Mouse (Mus musculus): Measurements from ENCODE around the gene Ucp2. TPM values are rescaled to one million over a fixed set of nuclear protein-coding genes. Genes with fewer than 3 reads are reported as not detected.
A peak's percentile ranks its signal among the peaks of the same experiment; 100 is the strongest.

The Ucp2 gene
- polyA plus RNA-seq, 1 experiment from 2014 or later: 814 TPM

GRCm38 (mm10) chr7:100508670-100509069 is 15.5 kb downstream of the Ucp2 start:
- 23% methylated on average over 3 of the region's 3 CpGs for WGBS (ENCODE audit: insufficient replicate concordance)
- Histone ChIP-seq H3K4me1 (peaks cover 16% of the 10 kb centered on the region), H3K36me3 (no peaks in the 10 kb centered on the region), H3K4me2 (no peak overlapping the region), H3K4me3 (no peak overlapping the region), H3K27ac (no peak overlapping the region), H3K9ac (no peak overlapping the region), H3K9me3 (replicated peaks) (no peaks in the 10 kb centered on the region), H3K27me3 (replicated peaks) (peaks cover 49% of the 10 kb centered on the region)
- no peak for ATAC-seq

- Histone ChIP-seq H3K9ac (no peak overlapping the region), H3K4me3 (no peak overlapping the region), H3K9me3 (replicated peaks) (no peaks in the 10 kb centered on the region), H3K27ac (no peak overlapping the region), H3K4me1 (0 out of 2 replicates have a peak, but pooled peaks cover 2% of the 10 kb centered on the region), H3K27me3 (replicated peaks) (peaks cover 62% of the 10 kb centered on the region), H3K4me2 (no peak overlapping the region), H3K36me3 (no peaks in the 10 kb centered on the region)
- ATAC-seq: no peak
- 53% methylated on average over 8 of the region's 8 CpGs for WGBS (ENCODE audit: insufficient replicate concordance)
These were observed 18.5 kb downstream of the Ucp2 start for GRCm38 (mm10) chr7:100511602-100512001.

GRCm38 (mm10) chr7:100514573-100514972 is 21.4 kb downstream of the Ucp2 start, which contains the start of gene Dnajb13:
Gene Dnajb13, minus strand, starts transcription at chr7:100514960.
- H3K4me2 ChIP-seq: no peak within 1 kb of the TSS
- no peaks in the 10 kb centered on the region for H3K9me3 ChIP-seq (replicated peaks)
- no peaks in the 10 kb centered on the region for H3K36me3 ChIP-seq
- peaks cover 49% of the 10 kb centered on the region for H3K27me3 ChIP-seq (replicated peaks)
- H3K27ac ChIP-seq: no peak within 1 kb of the TSS
- H3K4me3 ChIP-seq: no peak within 1 kb of the TSS
- WGBS (ENCODE audit: insufficient replicate concordance): 50% methylated on average over 11 of the region's 11 CpGs
- H3K9ac ChIP-seq: no peak within 1 kb of the TSS
- H3K4me1 ChIP-seq: no peaks in the 10 kb centered on the region
- ATAC-seq: no peak

- H3K9me3 ChIP-seq (replicated peaks): no peaks in the 10 kb centered on the region
- 48% methylated on average over 7 of the region's 7 CpGs for WGBS (ENCODE audit: insufficient replicate concordance)
- H3K4me1 ChIP-seq: no peaks in the 10 kb centered on the region
- H3K27ac ChIP-seq: no peak overlapping the region
- ATAC-seq: no peak
- H3K4me2 ChIP-seq: no peak overlapping the region
- no peaks in the 10 kb centered on the region for H3K27me3 ChIP-seq (replicated peaks)
- no peaks in the 10 kb centered on the region for H3K36me3 ChIP-seq
- H3K4me3 ChIP-seq: no peak overlapping the region
- H3K9ac ChIP-seq: no peak overlapping the region
These were observed 27.1 kb downstream of the Ucp2 start for GRCm38 (mm10) chr7:100520204-100520603.

- H3K4me2 ChIP-seq: no peak overlapping the region
- H3K4me1 ChIP-seq: no peaks in the 10 kb centered on the region
- H3K9ac ChIP-seq: no peak overlapping the region
- WGBS (ENCODE audit: insufficient replicate concordance): 21% methylated on average over 10 of the region's 10 CpGs
- no peak overlapping the region for H3K27ac ChIP-seq
- no peak for ATAC-seq
- no peaks in the 10 kb centered on the region for H3K36me3 ChIP-seq
- no peaks in the 10 kb centered on the region for H3K9me3 ChIP-seq (replicated peaks)
- no peak overlapping the region for H3K4me3 ChIP-seq
- H3K27me3 ChIP-seq (replicated peaks): no peaks in the 10 kb centered on the region
These were observed 27.6 kb downstream of the Ucp2 start for GRCm38 (mm10) chr7:100520663-100521285.

GRCm38 (mm10) chr7:100522222-100522621 is 29.1 kb downstream of the Ucp2 start:
- no peaks in the 10 kb centered on the region for H3K27me3 ChIP-seq (replicated peaks)
- no peak overlapping the region for H3K27ac ChIP-seq
- H3K4me2 ChIP-seq: no peak overlapping the region
- no peak overlapping the region for H3K4me3 ChIP-seq
- no peaks in the 10 kb centered on the region for H3K36me3 ChIP-seq
- no peak overlapping the region for H3K9ac ChIP-seq
- H3K4me1 ChIP-seq: no peaks in the 10 kb centered on the region
- H3K9me3 ChIP-seq (replicated peaks): no peaks in the 10 kb centered on the region
- 64% methylated on average over 3 of the region's 3 CpGs for WGBS (ENCODE audit: insufficient replicate concordance)
- ATAC-seq: no peak

GRCm38 (mm10) chr7:100524669-100525068 is 31.5 kb downstream of the Ucp2 start:
- Histone ChIP-seq H3K4me1 (no peaks in the 10 kb centered on the region), H3K27me3 (replicated peaks) (no peaks in the 10 kb centered on the region), H3K4me2 (no peak overlapping the region), H3K9me3 (replicated peaks) (no peaks in the 10 kb centered on the region), H3K9ac (no peak overlapping the region), H3K36me3 (no peaks in the 10 kb centered on the region), H3K27ac (no peak overlapping the region), H3K4me3 (no peak overlapping the region)
- WGBS (ENCODE audit: insufficient replicate concordance): 40% methylated on average over 8 of the region's 8 CpGs
- no peak for ATAC-seq

- Histone ChIP-seq H3K4me3 (no peak overlapping the region), H3K4me1 (peaks cover 8% of the 10 kb centered on the region; the same call in 1 of the 2 replicates), H3K36me3 (0 out of 2 replicates have a peak, but pooled peaks cover 4% of the 10 kb centered on the region), H3K4me2 (no peak overlapping the region), H3K9me3 (replicated peaks) (no peaks in the 10 kb centered on the region), H3K9ac (no peak overlapping the region), H3K27ac (no peak overlapping the region), H3K27me3 (replicated peaks) (no peaks in the 10 kb centered on the region)
- no peak for ATAC-seq
- WGBS (ENCODE audit: insufficient replicate concordance): 79% methylated on average over 5 of the region's 5 CpGs
These were observed 37.6 kb downstream of the Ucp2 start for GRCm38 (mm10) chr7:100530766-100531165.

GRCm38 (mm10) chr7:100533503-100533902 is 40.4 kb downstream of the Ucp2 start:
- H3K4me1 ChIP-seq: peaks cover 28% of the 10 kb centered on the region
- H3K27ac ChIP-seq: peak overlapping the region; percentile 76
- H3K9ac ChIP-seq: no peak overlapping the region
- 47% methylated on average over 2 of the region's 2 CpGs for WGBS (ENCODE audit: insufficient replicate concordance)
- H3K4me3 ChIP-seq: no peak overlapping the region
- H3K36me3 ChIP-seq: peaks cover 4% of the 10 kb centered on the region; the same call in 1 of the 2 replicates
- no peaks in the 10 kb centered on the region for H3K27me3 ChIP-seq (replicated peaks)
- peak overlapping the region; percentile 28 for H3K4me2 ChIP-seq
- no peak for ATAC-seq
- H3K9me3 ChIP-seq (replicated peaks): no peaks in the 10 kb centered on the region

GRCm38 (mm10) chr7:100534216-100534615 is 41.1 kb downstream of the Ucp2 start:
- Histone ChIP-seq H3K9ac (no peak overlapping the region), H3K4me3 (no peak overlapping the region), H3K27me3 (replicated peaks) (no peaks in the 10 kb centered on the region), H3K4me1 (peaks cover 28% of the 10 kb centered on the region), H3K36me3 (peaks cover 12% of the 10 kb centered on the region), H3K9me3 (replicated peaks) (no peaks in the 10 kb centered on the region), H3K4me2 (no peak overlapping the region), H3K27ac (no peak overlapping the region)
- 65% methylated on average over 3 of the region's 3 CpGs for WGBS (ENCODE audit: insufficient replicate concordance)
- no peak for ATAC-seq

GRCm38 (mm10) chr7:100535831-100536230 is 42.7 kb downstream of the Ucp2 start:
- WGBS (ENCODE audit: insufficient replicate concordance): 53% methylated on average over 2 of the region's 2 CpGs
- peak overlapping the region; percentile 73 for H3K4me3 ChIP-seq
- no peak for ATAC-seq
- peak overlapping the region; percentile 77; the same call in 1 of the 2 replicates for H3K9ac ChIP-seq
- peaks cover 22% of the 10 kb centered on the region for H3K36me3 ChIP-seq
- peaks cover 28% of the 10 kb centered on the region for H3K4me1 ChIP-seq
- H3K9me3 ChIP-seq (replicated peaks): no peaks in the 10 kb centered on the region
- H3K27me3 ChIP-seq (replicated peaks): no peaks in the 10 kb centered on the region
- H3K27ac ChIP-seq: no peak overlapping the region
- peak overlapping the region; percentile 79 for H3K4me2 ChIP-seq

GRCm38 (mm10) chr7:100536804-100537518 is 43.8 kb downstream of the Ucp2 start, which contains the start of gene Coa4:
Gene Coa4, plus strand, starts transcription at chr7:100537071.
- peak within 1 kb of the TSS; percentile 77 for H3K9ac ChIP-seq
- H3K27ac ChIP-seq: peak within 1 kb of the TSS; percentile 78
- peaks cover 20% of the 10 kb centered on the region for H3K4me1 ChIP-seq
- no peaks in the 10 kb centered on the region for H3K9me3 ChIP-seq (replicated peaks)
- peak; percentile 99 for ATAC-seq
- no peaks in the 10 kb centered on the region for H3K27me3 ChIP-seq (replicated peaks)
- WGBS (ENCODE audit: insufficient replicate concordance): under 1% methylated on average over 33 of the region's 33 CpGs
- H3K4me2 ChIP-seq: peak within 1 kb of the TSS; percentile 79
- H3K36me3 ChIP-seq: peaks cover 22% of the 10 kb centered on the region
- peak within 1 kb of the TSS; percentile 73 for H3K4me3 ChIP-seq

Data from liver, embryonic 12.5 days (tissue).